Mouse (Mus musculus) liver, embryonic 14.5 days (tissue): ENCODE measurements around the gene Art2b. TPM values are rescaled to one million over a fixed set of nuclear protein-coding genes. Genes with fewer than 3 reads are reported as not detected.
"Not testable (repeated sequence)": the region's sequence is repeated elsewhere in the genome, so short reads cannot be mapped to it uniquely, and the experiment has no call there.

Experiments
- ATAC-seq: fragments of 200-750 bp; cut with Nextera tagmentation; 2 replicates; pipeline ENCODE4 v1.8.0; 2017; ENCODE audit warnings: moderate number of reproducible peaks, mild to moderate bottlenecking, moderate library complexity; ENCODE audit not compliant: insufficient read depth
- DNase-seq, 3 experiments: peaks; one replicate each; pipeline ENCODE4 v3.0.0-alpha.2; 2012 to 2013; ENCODE audit warnings: low read depth in 3 of 3, low spot score in 3 of 3
- H3K27ac ChIP-seq: fragments of 300-500 bp; sonication (generic); 2 replicates; pipeline ENCODE4 v1.5.1; 2014; ENCODE audit warnings: moderate library complexity, mild to moderate bottlenecking, control low read depth, inconsistent platforms
- H3K27me3 ChIP-seq: fragments of 300-500 bp; sonication (generic); 2 replicates; pipeline ENCODE4 v1.6.1; 2014; ENCODE audit warnings: mild to moderate bottlenecking, low read length, moderate library complexity; ENCODE audit not compliant: control insufficient read depth, insufficient read depth
- H3K36me3 ChIP-seq: fragments of 300-500 bp; sonication (generic); replicated peaks from 2 replicates; pipeline ENCODE4 v1.6.1; 2014; ENCODE audit warnings: low read depth; ENCODE audit not compliant: control insufficient read depth, insufficient read depth
- H3K4me1 ChIP-seq, 2 experiments: fragments of 200-500 bp in 1 of 2; fragments of 300-500 bp in 1 of 2; sonication (generic) in 1 of 2; replicated peaks; 2 replicates each; pipeline ENCODE4 v1.6.1; 2012 to 2014; ENCODE audit warnings: antibody characterized with exemption in 1 of 2, inconsistent platforms in 1 of 2, low read length in 1 of 2; ENCODE audit not compliant: control insufficient read depth in 2 of 2, insufficient read depth in 2 of 2
- H3K4me2 ChIP-seq: fragments of 300-500 bp; sonication (generic); 2 replicates; pipeline ENCODE4 v1.6.1; 2014; ENCODE audit warnings: low read depth, mild to moderate bottlenecking, control low read depth, moderate library complexity
- H3K4me3 ChIP-seq, 2 experiments: fragments of 200-500 bp in 1 of 2; fragments of 300-500 bp in 1 of 2; sonication (generic) in 1 of 2; 2 replicates each; pipeline ENCODE4 v1.5.1; 2012 to 2014; ENCODE audit warnings: low read depth in 2 of 2, low read length in 2 of 2, mild to moderate bottlenecking in 2 of 2, control low read depth in 1 of 2, inconsistent platforms in 1 of 2, moderate library complexity in 1 of 2; ENCODE audit not compliant: insufficient read depth in 1 of 2
- H3K9ac ChIP-seq: fragments of 300-500 bp; sonication (generic); replicated peaks from 2 replicates; pipeline ENCODE4 v1.6.1; 2014; ENCODE audit warnings: mild to moderate bottlenecking, control low read depth, moderate library complexity
- H3K9me3 ChIP-seq: fragments of 300-500 bp; sonication (generic); 2 replicates; pipeline ENCODE4 v1.6.1; 2016; ENCODE audit warnings: low read length, mixed read lengths; ENCODE audit not compliant: control insufficient read depth
- CTCF ChIP-seq: IDR thresholded peaks from 2 replicates; pipeline ENCODE4 v1.5.1; 2016; ENCODE audit warnings: antibody characterized with exemption, low read depth, control low read depth
- EP300 ChIP-seq: IDR thresholded peaks from 2 replicates; pipeline ENCODE4 v1.6.1; 2016; ENCODE audit warnings: antibody characterized with exemption, low read depth
- WGBS: fragments of 180-500 bp; shearing (Covaris S2); extraction: QIAGEN DNeasy Blood & Tissue Kit; methylation state at CpG from one replicate; pipeline ENCODE4 v1.1.7; 2014; ENCODE audit not compliant: insufficient replicate concordance; 5-methylcytosine and 5-hydroxymethylcytosine counted together
- polyA plus RNA-seq, 2 experiments: library from polyadenylated mRNA; depleted of rRNA in 1 of 2; stranded (reverse) in 1 of 2; unstranded in 1 of 2; fragments of >200 nt; fragmentation: Nextera tagmentation in 1 of 2; extraction: Ambion mirVana in 1 of 2; gene quantifications; 2 replicates each; pipeline versions ENCODE4 v1.2.1 to v1.2.3; 2012 to 2014

Art2b gene
- polyA plus RNA-seq, 2 experiments, result 0.07 TPM; not detected in 1

- H3K4me1 ChIP-seq, result no peaks in the 10 kb centered on the region
- ATAC-seq (no peak), DNase-seq (no peak)
- H3K4me2 ChIP-seq, result no peak overlapping the region
- H3K9ac ChIP-seq, result no peak overlapping the region
- TF ChIP-seq CTCF (no peak), EP300 (no peak)
- H3K4me3 ChIP-seq, result no peak overlapping the region
- WGBS, result 58% methylated on average over 2 of the region's 2 CpGs
- no peak overlapping the region for H3K27ac ChIP-seq
- H3K9me3 ChIP-seq, result no peaks in the 10 kb centered on the region
- no peaks in the 10 kb centered on the region for H3K27me3 ChIP-seq
- no peaks in the 10 kb centered on the region for H3K36me3 ChIP-seq
Observed at GRCm38 (mm10) chr7:101598482-101598881, 13.1 kb upstream of the Art2b start.

- TF ChIP-seq CTCF (no peak), EP300 (no peak)
- WGBS, result 44% methylated on average over 2 of the region's 2 CpGs
- no peaks in the 10 kb centered on the region for H3K36me3 ChIP-seq
- H3K9me3 ChIP-seq, result no peaks in the 10 kb centered on the region
- H3K27me3 ChIP-seq, result no peaks in the 10 kb centered on the region
- no peak overlapping the region for H3K4me3 ChIP-seq
- H3K9ac ChIP-seq, result no peak overlapping the region
- ATAC-seq (no peak), DNase-seq (no peak)
- no peaks in the 10 kb centered on the region for H3K4me1 ChIP-seq
- no peak overlapping the region for H3K4me2 ChIP-seq
- H3K27ac ChIP-seq, result no peak overlapping the region
Observed at GRCm38 (mm10) chr7:101594969-101595368, 9.6 kb upstream of the Art2b start.

DNA sequence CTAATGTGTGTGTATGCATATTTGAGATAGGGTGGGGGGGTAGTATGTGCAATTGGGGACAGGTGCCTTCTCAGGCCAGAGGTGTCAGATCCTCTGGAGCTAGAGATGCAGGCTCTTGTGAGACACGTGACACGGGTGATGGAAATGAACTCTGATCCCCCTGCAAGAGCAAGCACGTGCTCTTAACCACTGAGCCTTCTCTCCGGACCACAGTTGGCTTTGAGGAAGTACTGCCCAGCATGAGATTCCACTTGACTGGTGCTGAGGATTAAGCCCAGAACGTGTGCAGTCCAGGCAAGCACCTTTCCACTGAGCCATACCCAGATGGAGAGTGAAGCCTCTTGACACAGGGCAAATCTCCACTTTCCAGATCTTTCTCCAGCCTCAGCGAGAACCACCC lies 1.1 kb downstream of the Art2b start:
- H3K36me3 ChIP-seq, ATAC-seq, H3K27ac ChIP-seq, H3K4me2 ChIP-seq, H3K4me3 ChIP-seq, DNase-seq, H3K9me3 ChIP-seq, H3K4me1 ChIP-seq, H3K27me3 ChIP-seq, H3K9ac ChIP-seq: not testable (repeated sequence)
- WGBS, result 19% methylated on average over 6 of the region's 6 CpGs

DNA sequence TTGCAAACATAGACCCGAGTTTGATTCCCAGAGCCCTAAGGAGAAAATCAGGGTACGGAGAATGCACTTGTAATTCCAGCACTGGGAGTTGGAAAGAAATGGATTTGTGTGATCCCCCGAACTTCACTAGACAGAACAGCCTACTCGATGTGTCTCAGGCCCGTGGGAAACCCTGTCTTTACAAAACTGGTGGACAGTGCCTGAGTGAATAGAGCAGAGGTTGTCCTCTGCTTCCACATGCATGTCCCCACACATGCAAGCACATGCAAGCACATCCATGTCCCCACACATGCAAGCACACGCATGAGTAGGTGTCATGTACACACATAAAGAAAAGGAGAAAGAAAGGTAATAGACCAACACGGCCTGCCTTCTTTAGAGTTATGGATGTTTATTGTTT lies 3.4 kb downstream of the Art2b start:
- Histone ChIP-seq H3K27ac (no peak overlapping the region), H3K4me2 (no peak overlapping the region), H3K9me3 (no peaks in the 10 kb centered on the region), H3K36me3 (no peaks in the 10 kb centered on the region), H3K4me1 (no peaks in the 10 kb centered on the region), H3K27me3 (no peaks in the 10 kb centered on the region), H3K4me3 (no peak overlapping the region), H3K9ac (no peak overlapping the region)
- 54% methylated on average over 7 of the region's 7 CpGs for WGBS
- no peak for TF ChIP-seq CTCF
- no peak for TF ChIP-seq EP300
- DNase-seq, result no peak
- no peak for ATAC-seq

GRCm38 (mm10) chr7:101580863-101581262 lies 4.5 kb downstream of the Art2b start:
- H3K9ac ChIP-seq, H3K9me3 ChIP-seq, H3K27me3 ChIP-seq, DNase-seq, H3K27ac ChIP-seq, H3K4me3 ChIP-seq, ATAC-seq, H3K4me1 ChIP-seq, H3K4me2 ChIP-seq, H3K36me3 ChIP-seq: not testable (repeated sequence)
- 56% methylated on average over 3 of the region's 3 CpGs for WGBS

DNA sequence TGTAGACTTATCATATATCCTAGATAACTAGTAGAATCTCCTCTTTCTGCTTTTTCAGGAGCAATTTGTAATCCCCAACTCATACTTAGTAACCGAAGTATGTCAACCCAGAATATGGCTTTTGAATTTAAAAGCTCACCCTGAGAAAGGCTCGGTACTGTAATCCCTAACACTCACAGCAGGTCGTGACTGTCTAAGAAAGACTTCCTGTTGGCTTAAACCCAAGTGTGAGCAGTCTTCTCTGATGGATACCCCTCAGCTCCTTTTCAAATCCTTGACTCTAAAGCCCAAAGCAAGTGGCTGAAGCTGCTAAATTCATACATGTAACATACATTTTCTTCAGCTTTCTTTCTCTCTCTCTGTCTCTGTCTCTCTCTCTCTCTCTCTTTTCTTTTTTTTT lies 11.0 kb downstream of the Art2b start:
- no peaks in the 10 kb centered on the region for H3K9me3 ChIP-seq
- H3K27ac ChIP-seq, result no peak overlapping the region
- no peak for TF ChIP-seq EP300
- no peak for TF ChIP-seq CTCF
- H3K27me3 ChIP-seq, result no peaks in the 10 kb centered on the region
- DNase-seq (no peak), ATAC-seq (no peak)
- H3K4me3 ChIP-seq, result no peak overlapping the region
- H3K36me3 ChIP-seq, result no peaks in the 10 kb centered on the region
- WGBS, result 38% methylated on average over 3 of the region's 3 CpGs
- H3K9ac ChIP-seq, result no peak overlapping the region
- H3K4me1 ChIP-seq, result no peaks in the 10 kb centered on the region
- no peak overlapping the region for H3K4me2 ChIP-seq

GRCm38 (mm10) chr7:101573636-101574035 lies 11.8 kb downstream of the Art2b start:
- WGBS, result 70% methylated on average over 10 of the region's 12 CpGs
- not testable (repeated sequence) for H3K4me2 ChIP-seq, H3K27me3 ChIP-seq, H3K36me3 ChIP-seq, H3K4me3 ChIP-seq, H3K27ac ChIP-seq, DNase-seq, H3K9me3 ChIP-seq, H3K4me1 ChIP-seq, ATAC-seq, H3K9ac ChIP-seq
